Mouse (Mus musculus) midbrain, embryonic 15.5 days (tissue): ENCODE data around the gene Siah1b. TPM values are rescaled to one million over a fixed set of nuclear protein-coding genes. Genes with fewer than 3 reads are reported as not detected.

Source experiments
- polyA plus RNA-seq: library from polyadenylated mRNA; unstranded; fragments of >200 nt; fragmentation: Nextera tagmentation; extraction: Ambion mirVana; gene quantifications from 2 replicates; pipeline ENCODE4 v1.2.1, GENCODE M21; 2015

The Siah1b gene
- polyA plus RNA-seq, 1 experiment from 2014 or later = 17.5 TPM

Other genes with a start within 250 kb of the Siah1b start
- gene Ap1s2, start 167.5 kb downstream of the Siah1b start, polyA plus RNA-seq = 89.3 and 101 TPM in 2 replicates
- 49.4 and 53.4 TPM in 2 replicates for gene Zrsr2, start 117.8 kb downstream of the Siah1b start, polyA plus RNA-seq
- 0.22 and 0.40 TPM in 2 replicates for gene Car5b, start 48.5 kb downstream of the Siah1b start, polyA plus RNA-seq
- gene Cltrn, start 12.3 kb upstream of the Siah1b start, polyA plus RNA-seq = not detected in 2 replicates
- gene Ace2, start 62.8 kb upstream of the Siah1b start, polyA plus RNA-seq = 0.08 and 0.10 TPM in 2 replicates
- gene Bmx, start 181.7 kb upstream of the Siah1b start, polyA plus RNA-seq = 0.32 and 0.44 TPM in 2 replicates
- gene Pir, start 192.9 kb upstream of the Siah1b start, polyA plus RNA-seq = 2.9 and 3.1 TPM in 2 replicates